Mouse (Mus musculus): ENCODE data around the gene Rapgef6.

DNA sequence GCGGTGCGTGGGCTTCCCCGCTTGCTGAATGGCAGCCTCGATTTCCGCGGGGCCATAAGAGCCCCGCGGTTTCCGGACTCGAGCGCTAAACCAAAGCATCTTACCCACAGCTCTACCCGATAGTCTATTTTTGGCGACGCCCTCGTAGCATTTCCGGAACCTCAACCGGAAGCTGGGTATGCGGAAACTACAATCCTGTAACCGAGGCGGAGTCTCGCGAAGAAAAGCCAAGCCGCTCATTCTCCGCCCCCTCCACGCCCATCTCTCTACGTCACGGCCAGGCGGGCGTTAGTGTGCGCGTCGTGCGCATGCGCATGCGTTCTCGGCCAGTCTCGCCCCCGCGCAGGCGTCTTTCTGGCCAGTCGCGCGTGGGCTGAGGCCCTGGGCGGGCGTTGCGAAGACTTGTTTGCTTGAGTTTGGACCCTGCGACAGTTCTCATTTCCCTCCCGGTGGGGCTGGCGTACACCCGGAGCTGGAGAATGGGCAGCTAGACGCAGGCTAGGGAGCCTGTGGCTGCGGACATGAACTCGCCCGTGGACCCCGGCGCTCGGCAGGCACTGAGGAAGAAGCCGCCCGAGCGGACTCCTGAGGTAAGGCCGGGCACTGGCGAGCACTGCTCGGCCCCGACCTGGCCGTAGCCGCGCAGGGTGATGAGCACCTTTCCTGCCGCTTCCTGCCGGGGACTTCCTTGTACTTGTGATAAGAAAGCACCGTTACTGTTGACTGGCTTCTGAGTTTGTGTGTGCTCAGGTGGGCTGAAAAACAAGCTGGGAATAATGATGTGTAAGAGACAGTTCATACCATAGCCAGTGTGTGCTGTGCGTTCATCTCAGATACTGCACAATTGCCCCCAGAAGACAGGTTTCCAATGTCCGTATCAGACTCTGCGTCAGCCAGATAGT, at the start of gene Rapgef6:
- TF ChIP-seq POLR2A (IDR thresholded peaks at IDR 0.05; ENCODE audit: extremely low read depth, insufficient read depth, low read length) (peak; percentile 94), CTCF (IDR thresholded peaks at IDR 0.05; ENCODE audit: low read depth, low read length) (no peak)
